Mouse (Mus musculus) lung, postnatal 36 days (tissue): ENCODE results near the gene Prkar2b.
"Not testable (repeated sequence)": the region's sequence is repeated elsewhere in the genome, so short reads cannot be mapped to it uniquely, and the experiment has no call there.

Experiments
- DNase-seq: peaks from one replicate; pipeline ENCODE4 v3.0.0; 2022; ENCODE audit warnings: mixed read lengths

The Prkar2b gene

GRCm38 (mm10) chr12:32059135-32059534 lies 2.0 kb downstream of the Prkar2b start:
- DNase-seq: no peak

GRCm38 (mm10) chr12:32057461-32058199 lies 3.5 kb downstream of the Prkar2b start:
- no peak for DNase-seq

- DNase-seq: no peak
Observed at GRCm38 (mm10) chr12:32055797-32056196, 5.3 kb downstream of the Prkar2b start.

GRCm38 (mm10) chr12:32054476-32055166 lies 6.5 kb downstream of the Prkar2b start:
- no peak for DNase-seq

- no peak for DNase-seq
Observed at GRCm38 (mm10) chr12:32053637-32054366, 7.3 kb downstream of the Prkar2b start.

GRCm38 (mm10) chr12:32052882-32053281 lies 8.2 kb downstream of the Prkar2b start:
- DNase-seq: no peak

- DNase-seq: peak; percentile 38
Observed at GRCm38 (mm10) chr12:32050165-32050564, 10.9 kb downstream of the Prkar2b start.

- peak; percentile 34 for DNase-seq
Observed at GRCm38 (mm10) chr12:32045566-32046330, 15.3 kb downstream of the Prkar2b start.

- DNase-seq: no peak
Observed at GRCm38 (mm10) chr12:32044487-32045134, 16.5 kb downstream of the Prkar2b start.

- no peak for DNase-seq
Observed at GRCm38 (mm10) chr12:32033536-32033935, 27.6 kb downstream of the Prkar2b start.

GRCm38 (mm10) chr12:32032917-32033316 lies 28.2 kb downstream of the Prkar2b start:
- DNase-seq: no peak

GRCm38 (mm10) chr12:32018376-32018750 lies 42.7 kb downstream of the Prkar2b start:
- DNase-seq: peak; percentile 19

- peak; percentile 44 for DNase-seq
Observed at GRCm38 (mm10) chr12:32017636-32018375, 43.3 kb downstream of the Prkar2b start.

GRCm38 (mm10) chr12:32016472-32016871 lies 44.6 kb downstream of the Prkar2b start:
- no peak for DNase-seq

- no peak for DNase-seq
Observed at GRCm38 (mm10) chr12:32015268-32015769, 45.8 kb downstream of the Prkar2b start.

- DNase-seq: no peak
Observed at GRCm38 (mm10) chr12:32014811-32015210, 46.3 kb downstream of the Prkar2b start.

- no peak for DNase-seq
Observed at GRCm38 (mm10) chr12:32012169-32012568, 48.9 kb downstream of the Prkar2b start.

- no peak for DNase-seq
Observed at GRCm38 (mm10) chr12:32011128-32011527, 50.0 kb downstream of the Prkar2b start.

GRCm38 (mm10) chr12:32009985-32010369 lies 51.1 kb downstream of the Prkar2b start:
- not testable (repeated sequence) for DNase-seq

- peak; percentile 20 for DNase-seq
Observed at GRCm38 (mm10) chr12:32009267-32009984, 51.7 kb downstream of the Prkar2b start.

GRCm38 (mm10) chr12:32008728-32009127 lies 52.4 kb downstream of the Prkar2b start:
- DNase-seq: no peak
